Mouse (Mus musculus): Measurements from ENCODE around the gene Sel1l3. TPM values are rescaled to one million over a fixed set of nuclear protein-coding genes. Genes with fewer than 3 reads are reported as not detected.

Sel1l3 gene
- not detected in 2 replicates for polyA plus RNA-seq (2012; ENCODE audit: insufficient read depth, insufficient read length, low replicate concordance, missing spikeins)

DNA sequence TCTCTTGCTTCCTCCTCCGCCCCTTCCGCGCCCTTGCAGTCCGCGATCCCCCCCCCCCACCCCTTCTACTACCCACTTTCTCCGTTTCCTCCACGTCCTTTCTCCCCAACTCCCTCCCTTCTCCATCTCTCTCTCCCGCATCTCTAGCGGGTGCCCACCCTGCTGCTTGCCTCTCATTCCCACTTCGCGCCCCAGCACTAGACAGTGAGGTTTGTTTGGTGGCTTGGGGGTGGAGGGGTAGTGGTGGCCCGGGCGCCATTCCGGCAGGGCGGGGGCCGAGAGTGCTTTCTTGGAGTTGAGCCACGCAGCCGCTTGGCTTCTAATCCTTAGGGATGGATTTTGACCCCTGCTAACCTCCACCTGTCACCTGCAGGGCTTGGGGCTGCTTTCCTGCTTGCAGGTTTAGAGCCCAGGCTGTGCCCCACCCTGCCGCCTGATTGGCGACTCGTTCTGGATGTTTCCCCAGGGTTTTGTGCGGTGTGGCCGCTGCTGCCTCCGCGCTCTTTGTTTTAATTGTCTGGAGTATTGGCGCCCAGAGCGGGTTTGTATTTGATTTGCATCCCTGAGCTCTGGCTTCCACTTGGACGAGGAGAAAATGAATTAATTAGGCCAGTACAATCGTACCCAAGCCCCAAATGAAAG, at the start of gene Sel1l3:
Sel1l3 (minus strand) TSS at position 217 of the 642 bp plus-strand sequence.
- H3K4me3 ChIP-seq (ENCODE audit: insufficient read depth, low read depth, low read length) = peak within 1 kb of the TSS; percentile 55
- TF ChIP-seq POLR2A (IDR thresholded peaks at IDR 0.05; ENCODE audit: insufficient read depth, low read depth, low read length) (no peak), CTCF (IDR thresholded peaks at IDR 0.05; ENCODE audit: insufficient read depth, low read depth, low read length) (no peak)
- H3K27ac ChIP-seq (ENCODE audit: insufficient read depth, low read depth, low read length) = no peak within 1 kb of the TSS
- H3K4me1 ChIP-seq (ENCODE audit: control insufficient read depth, insufficient read depth, low read length) = peaks cover 22% of the 10 kb centered on the region
- 9% methylated on average over 27 of the region's 29 CpGs for WGBS

DNA sequence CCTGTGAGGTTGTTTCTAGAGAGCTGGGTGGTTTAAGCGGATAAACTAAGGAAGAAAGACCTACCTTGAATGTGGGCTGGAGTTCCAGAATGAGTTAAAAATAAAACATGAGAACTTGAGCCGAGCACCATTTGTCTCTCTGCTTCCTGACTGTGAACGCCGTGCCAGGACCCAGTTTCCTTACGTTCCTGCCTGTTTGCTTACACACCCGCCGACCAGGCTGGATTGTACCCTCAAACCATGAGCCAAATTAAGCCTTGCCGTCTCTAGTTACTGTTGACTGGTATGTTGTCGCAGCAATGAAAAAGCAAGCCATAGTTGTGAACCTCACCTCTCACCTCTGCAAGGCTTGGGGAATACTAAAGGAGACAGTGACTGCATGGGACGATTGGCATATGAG, 48.3 kb upstream of the Sel1l3 start:
- Histone ChIP-seq H3K4me3 (ENCODE audit: insufficient read depth, low read depth, low read length) (no peak overlapping the region), H3K27ac (ENCODE audit: insufficient read depth, low read depth, low read length) (no peak overlapping the region), H3K4me1 (ENCODE audit: control insufficient read depth, insufficient read depth, low read length) (peaks cover 8% of the 10 kb centered on the region)
- TF ChIP-seq POLR2A (IDR thresholded peaks at IDR 0.05; ENCODE audit: insufficient read depth, low read depth, low read length) = no peak
- TF ChIP-seq CTCF (IDR thresholded peaks at IDR 0.05; ENCODE audit: insufficient read depth, low read depth, low read length) = no peak
- 87% methylated on average over 10 of the region's 10 CpGs for WGBS

DNA sequence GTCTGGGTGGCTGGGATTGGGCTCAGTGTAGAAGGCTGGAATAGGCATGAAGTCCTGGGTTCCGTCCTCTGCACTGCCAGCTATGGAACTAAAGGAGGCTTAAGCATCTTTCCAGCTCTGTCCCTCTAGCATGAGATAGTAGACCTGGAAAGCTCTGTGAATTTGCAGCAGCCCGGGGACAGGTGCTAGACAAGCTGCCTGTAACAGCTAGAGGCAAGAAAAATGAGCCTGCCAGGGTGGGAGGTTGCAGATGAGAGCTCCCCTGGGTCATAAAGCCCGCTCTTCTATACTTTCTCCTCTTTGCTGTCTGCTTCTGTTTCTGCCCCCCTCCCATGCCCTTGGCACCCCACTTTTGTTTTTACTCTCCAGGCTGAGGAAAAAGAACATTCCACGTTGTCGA, 46.2 kb upstream of the Sel1l3 start:
- Histone ChIP-seq H3K4me1 (ENCODE audit: control insufficient read depth, insufficient read depth, low read length) (peaks cover 8% of the 10 kb centered on the region), H3K4me3 (ENCODE audit: insufficient read depth, low read depth, low read length) (no peak overlapping the region), H3K27ac (ENCODE audit: insufficient read depth, low read depth, low read length) (no peak overlapping the region)
- 80% methylated on average over 5 of the region's 5 CpGs for WGBS
- TF ChIP-seq POLR2A (IDR thresholded peaks at IDR 0.05; ENCODE audit: insufficient read depth, low read depth, low read length) (no peak), CTCF (IDR thresholded peaks at IDR 0.05; ENCODE audit: insufficient read depth, low read depth, low read length) (no peak)

DNA sequence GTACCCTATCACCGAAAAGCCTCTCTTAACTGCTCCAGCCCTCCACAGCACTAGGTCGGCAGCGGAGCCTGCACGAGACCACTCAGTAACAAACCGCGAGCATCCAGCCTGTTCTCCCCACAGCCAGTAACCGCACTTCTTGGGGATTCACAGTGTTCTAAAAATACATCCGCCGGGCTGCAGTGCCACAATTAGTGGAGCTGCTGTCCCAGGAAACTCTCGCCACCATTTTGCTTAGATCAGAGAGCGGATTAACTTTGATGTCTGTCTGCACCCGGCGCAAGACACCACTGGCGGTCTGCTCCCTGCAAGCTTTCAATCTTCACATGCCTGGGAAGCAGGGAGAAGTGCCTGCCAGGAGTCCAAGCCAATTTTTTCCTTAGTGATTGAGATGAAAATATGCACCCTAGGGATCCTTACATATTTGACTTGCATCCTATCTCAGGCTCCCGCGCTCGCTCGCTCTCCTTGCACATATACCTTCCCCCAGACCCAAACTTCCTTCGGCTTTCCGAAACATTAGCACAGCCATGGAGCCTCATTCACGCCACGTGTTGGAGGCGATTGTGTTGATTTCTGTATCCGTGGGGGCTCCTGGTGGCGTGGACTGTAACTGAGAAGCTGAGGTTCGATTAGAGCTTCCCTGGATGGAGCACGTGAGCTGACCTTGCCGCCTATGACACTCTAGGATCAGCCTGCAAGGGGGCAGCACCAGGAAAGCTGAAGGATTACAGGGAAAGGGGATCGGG, 44.5 kb upstream of the Sel1l3 start:
- 4% methylated on average over 29 of the region's 29 CpGs for WGBS
- Histone ChIP-seq H3K4me1 (ENCODE audit: control insufficient read depth, insufficient read depth, low read length) (peaks cover 8% of the 10 kb centered on the region), H3K4me3 (ENCODE audit: insufficient read depth, low read depth, low read length) (peak overlapping the region; percentile 40), H3K27ac (ENCODE audit: insufficient read depth, low read depth, low read length) (no peak overlapping the region)
- TF ChIP-seq CTCF (IDR thresholded peaks at IDR 0.05; ENCODE audit: insufficient read depth, low read depth, low read length) = no peak
- no peak for TF ChIP-seq POLR2A (IDR thresholded peaks at IDR 0.05; ENCODE audit: insufficient read depth, low read depth, low read length)

DNA sequence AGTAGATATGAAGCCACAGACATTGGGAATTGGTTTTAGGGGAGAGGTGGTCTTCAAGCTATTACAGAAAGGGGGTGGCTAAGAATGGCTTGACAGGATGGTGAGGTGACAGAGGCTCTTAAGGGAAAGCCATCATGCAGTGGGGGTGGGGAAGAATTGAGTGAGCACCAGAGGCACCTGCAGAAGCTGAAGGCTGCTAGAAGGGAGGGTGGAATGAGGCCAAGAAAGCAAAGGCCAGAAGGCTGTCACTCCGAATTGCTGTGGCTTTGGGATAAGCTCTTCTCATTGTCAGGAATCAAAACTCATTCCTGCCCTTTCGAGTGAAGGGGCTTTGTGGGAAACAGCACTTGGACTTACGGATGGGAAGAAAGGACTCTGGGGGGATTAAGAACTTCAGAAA, 41.1 kb upstream of the Sel1l3 start:
- Histone ChIP-seq H3K4me3 (ENCODE audit: insufficient read depth, low read depth, low read length) (no peak overlapping the region), H3K27ac (ENCODE audit: insufficient read depth, low read depth, low read length) (no peak overlapping the region), H3K4me1 (ENCODE audit: control insufficient read depth, insufficient read depth, low read length) (peaks cover 8% of the 10 kb centered on the region)
- WGBS = 86% methylated on average over 3 of the region's 3 CpGs
- TF ChIP-seq CTCF (IDR thresholded peaks at IDR 0.05; ENCODE audit: insufficient read depth, low read depth, low read length) = no peak
- no peak for TF ChIP-seq POLR2A (IDR thresholded peaks at IDR 0.05; ENCODE audit: insufficient read depth, low read depth, low read length)

GRCm38 (mm10) chr5:53254154-53254553, 40.4 kb upstream of the Sel1l3 start:
- TF ChIP-seq POLR2A (IDR thresholded peaks at IDR 0.05; ENCODE audit: insufficient read depth, low read depth, low read length) (no peak), CTCF (IDR thresholded peaks at IDR 0.05; ENCODE audit: insufficient read depth, low read depth, low read length) (no peak)
- Histone ChIP-seq H3K4me3 (ENCODE audit: insufficient read depth, low read depth, low read length) (no peak overlapping the region), H3K4me1 (ENCODE audit: control insufficient read depth, insufficient read depth, low read length) (peaks cover 8% of the 10 kb centered on the region), H3K27ac (ENCODE audit: insufficient read depth, low read depth, low read length) (no peak overlapping the region)
- WGBS = 93% methylated on average over 5 of the region's 5 CpGs

DNA sequence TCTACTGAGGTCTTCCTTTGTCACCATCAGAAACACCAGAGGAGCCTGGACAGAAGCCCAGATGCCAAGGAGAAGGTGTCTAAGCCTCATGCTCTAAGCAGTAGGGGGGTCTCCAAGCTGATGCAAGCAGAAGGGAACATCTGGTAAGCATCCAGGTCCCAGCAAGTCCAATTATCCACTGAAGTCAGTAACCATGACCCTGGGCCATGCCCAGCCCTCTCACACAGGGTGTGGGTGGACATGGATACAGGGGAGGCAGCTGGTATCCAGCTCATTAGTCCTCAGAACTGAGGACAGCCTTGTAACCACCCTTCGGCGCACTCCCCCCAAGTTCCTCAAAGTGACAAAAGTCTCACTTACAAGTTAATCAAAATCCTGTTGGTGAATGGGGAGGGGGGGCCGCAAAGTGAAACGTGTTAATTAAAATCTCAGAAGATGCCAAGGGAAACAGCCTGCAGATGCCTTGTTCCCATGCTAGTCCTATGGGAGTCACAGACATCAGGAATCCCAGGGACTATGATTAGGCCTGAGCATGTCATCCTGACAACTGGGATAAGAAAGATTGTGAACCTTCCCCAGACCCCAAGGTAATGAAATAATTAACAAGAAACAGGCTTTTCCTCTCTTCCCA, 35.8 kb upstream of the Sel1l3 start:
- H3K4me1 ChIP-seq (ENCODE audit: control insufficient read depth, insufficient read depth, low read length) = no peaks in the 10 kb centered on the region
- TF ChIP-seq POLR2A (IDR thresholded peaks at IDR 0.05; ENCODE audit: insufficient read depth, low read depth, low read length) = no peak
- TF ChIP-seq CTCF (IDR thresholded peaks at IDR 0.05; ENCODE audit: insufficient read depth, low read depth, low read length) = no peak
- 47% methylated on average over 4 of the region's 4 CpGs for WGBS
- no peak overlapping the region for H3K27ac ChIP-seq (ENCODE audit: insufficient read depth, low read depth, low read length)
- H3K4me3 ChIP-seq (ENCODE audit: insufficient read depth, low read depth, low read length) = no peak overlapping the region

DNA sequence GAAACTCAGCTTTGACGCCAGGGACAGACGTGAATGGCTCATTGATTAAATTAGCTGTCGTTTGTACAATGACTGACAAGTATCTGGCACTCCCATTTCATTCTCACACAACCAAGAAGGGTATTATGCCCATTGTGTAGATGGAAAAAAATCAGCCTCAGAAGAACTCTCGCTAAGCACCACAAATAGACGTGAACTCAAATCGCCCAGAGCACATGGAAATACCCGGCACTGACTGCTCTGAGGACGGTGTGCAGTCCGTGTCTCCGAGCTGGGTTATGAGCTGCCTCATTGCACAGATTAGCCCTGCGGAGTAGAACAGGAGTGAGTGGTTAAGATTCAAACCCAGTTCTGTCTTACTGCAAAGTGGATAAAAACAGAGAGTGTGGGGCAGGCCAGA, 34.8 kb upstream of the Sel1l3 start:
- no peak for TF ChIP-seq POLR2A (IDR thresholded peaks at IDR 0.05; ENCODE audit: insufficient read depth, low read depth, low read length)
- TF ChIP-seq CTCF (IDR thresholded peaks at IDR 0.05; ENCODE audit: insufficient read depth, low read depth, low read length) = no peak

GRCm38 (mm10) chr5:53243933-53244332, 30.2 kb upstream of the Sel1l3 start:
- Histone ChIP-seq H3K4me1 (ENCODE audit: control insufficient read depth, insufficient read depth, low read length) (no peaks in the 10 kb centered on the region), H3K27ac (ENCODE audit: insufficient read depth, low read depth, low read length) (no peak overlapping the region), H3K4me3 (ENCODE audit: insufficient read depth, low read depth, low read length) (no peak overlapping the region)
- TF ChIP-seq CTCF (IDR thresholded peaks at IDR 0.05; ENCODE audit: insufficient read depth, low read depth, low read length) (no peak), POLR2A (IDR thresholded peaks at IDR 0.05; ENCODE audit: insufficient read depth, low read depth, low read length) (no peak)
- WGBS = 83% methylated on average over 10 of the region's 10 CpGs

More for the DNA sequence above, 34.8 kb upstream of the Sel1l3 start:
- WGBS = 48% methylated on average over 11 of the region's 11 CpGs
- Histone ChIP-seq H3K4me3 (ENCODE audit: insufficient read depth, low read depth, low read length) (no peak overlapping the region), H3K27ac (ENCODE audit: insufficient read depth, low read depth, low read length) (no peak overlapping the region), H3K4me1 (ENCODE audit: control insufficient read depth, insufficient read depth, low read length) (no peaks in the 10 kb centered on the region)
